25 mouse cellular contexts compared by ENCODE assay signal in the genomic region with DNA sequence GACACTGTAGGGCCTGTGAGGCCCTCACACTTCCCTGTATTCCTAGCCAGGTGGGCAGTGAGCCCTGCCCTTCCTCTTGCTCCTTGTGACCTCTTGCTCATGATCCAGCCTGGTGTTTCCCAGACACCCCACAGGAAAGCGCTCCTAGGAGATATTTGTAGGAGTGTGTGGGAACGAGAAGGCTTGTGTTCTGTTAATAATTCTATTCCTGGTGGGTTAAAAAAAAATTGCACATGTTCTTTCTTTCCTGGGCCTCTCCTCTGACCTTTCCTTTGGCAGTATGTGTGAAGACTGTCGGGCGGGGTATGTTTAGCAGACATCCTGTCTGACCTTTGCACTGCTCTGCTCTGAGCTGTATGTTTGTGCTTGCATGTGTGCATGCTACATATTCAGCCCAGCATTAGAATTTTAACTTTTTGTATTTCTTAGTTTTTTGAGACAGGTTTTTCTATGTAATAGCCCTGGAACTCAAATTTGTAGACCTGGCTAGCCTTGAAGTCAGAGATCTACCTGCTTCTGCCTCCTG. TPM values are rescaled to one million over a fixed set of nuclear protein-coding genes. Genes with fewer than 3 reads are reported as not detected.
DNase-seq lines count a peak whose midpoint lies in the region; ATAC-seq and TF ChIP-seq lines count a peak whose summit lies in the region.
"Had no signal": no experiment of that assay in that cellular context is flagged by ENCODE, and none has a peak within 500 bp of the region (broad histone marks: within the 10 kb centered on the region; RNA-seq: fewer than 3 reads in every experiment).

No protein-coding gene starts in this region.

- TF ChIP-seq CTCF in heart, postnatal 0 days (IDR thresholded peaks at IDR 0.05; ENCODE audit: low read depth) = no peak

- no peak for ATAC-seq in heart, postnatal 0 days (ENCODE audit: insufficient read depth, low read depth)
- no peak for ATAC-seq in liver, embryonic 15.5 days (ENCODE audit: insufficient read depth)
- ATAC-seq in liver, embryonic 12.5 days = no peak
- ATAC-seq in cerebellum, adult (ENCODE audit: insufficient number of reproducible peaks, low FRiP score, low TSS enrichment) = no peak
- ATAC-seq: forebrain, embryonic 14.5 days; hindbrain, embryonic 16.5 days had no signal

- H3K27ac ChIP-seq in heart, postnatal 0 days (ENCODE audit: low read depth) = peak overlapping the region; percentile 68
- H3K27ac ChIP-seq in liver, embryonic 15.5 days (replicated peaks) = peak overlapping the region; percentile 65
- no peak overlapping the region for H3K27ac ChIP-seq in liver, embryonic 12.5 days
- H3K27ac ChIP-seq: limb, embryonic 15.5 days had no signal

- no peaks in the 10 kb centered on the region for H3K9me3 ChIP-seq in heart, postnatal 0 days (replicated peaks; ENCODE audit: control insufficient read depth, low read length)
- no peaks in the 10 kb centered on the region for H3K9me3 ChIP-seq in liver, embryonic 15.5 days (replicated peaks)
- no peaks in the 10 kb centered on the region for H3K9me3 ChIP-seq in liver, embryonic 12.5 days (replicated peaks)
- H3K9me3 ChIP-seq: limb, embryonic 15.5 days had no signal

- H3K4me2 ChIP-seq in heart, postnatal 0 days (ENCODE audit: low read depth, low read length) = no peak overlapping the region
- H3K4me2 ChIP-seq in liver, embryonic 15.5 days = no peak overlapping the region
- H3K4me2 ChIP-seq in liver, embryonic 12.5 days = no peak overlapping the region
- H3K4me2 ChIP-seq: limb, embryonic 15.5 days had no signal

- peak overlapping the region; percentile 2; the same call in 1 of the 2 replicates for H3K9ac ChIP-seq in heart, postnatal 0 days (replicated peaks; ENCODE audit: low read depth, low read length)
- no peak overlapping the region for H3K9ac ChIP-seq in liver, embryonic 15.5 days
- no peak overlapping the region for H3K9ac ChIP-seq in liver, embryonic 12.5 days
- H3K9ac ChIP-seq: limb, embryonic 15.5 days had no signal

- TF ChIP-seq EP300 in heart, postnatal 0 days (IDR thresholded peaks at IDR 0.05; ENCODE audit: low read depth) = no peak

- H3K36me3 ChIP-seq in heart, postnatal 0 days (replicated peaks; ENCODE audit: control insufficient read depth, insufficient read depth, low read length) = peaks cover 79% of the 10 kb centered on the region
- H3K36me3 ChIP-seq in liver, embryonic 15.5 days (replicated peaks) = peaks cover 82% of the 10 kb centered on the region
- peaks cover 89% of the 10 kb centered on the region for H3K36me3 ChIP-seq in liver, embryonic 12.5 days

- H3K27me3 ChIP-seq in heart, postnatal 0 days (ENCODE audit: control insufficient read depth, insufficient read depth, low read length) = no peaks in the 10 kb centered on the region
- no peaks in the 10 kb centered on the region for H3K27me3 ChIP-seq in liver, embryonic 15.5 days
- H3K27me3 ChIP-seq in liver, embryonic 12.5 days (replicated peaks) = no peaks in the 10 kb centered on the region
- H3K27me3 ChIP-seq: CH12.LX; limb, embryonic 15.5 days had no signal

- 62% methylated on average over 4 of the region's 4 CpGs for WGBS in heart, postnatal 0 days
- WGBS in liver, embryonic 15.5 days (ENCODE audit: insufficient replicate concordance) = 67% methylated on average over 4 of the region's 4 CpGs
- WGBS in liver, embryonic 12.5 days (ENCODE audit: insufficient replicate concordance) = 82% methylated on average over 4 of the region's 4 CpGs

- peaks cover 9% of the 10 kb centered on the region; the same call in 1 of the 2 replicates for H3K4me1 ChIP-seq in heart, postnatal 0 days (ENCODE audit: control insufficient read depth, insufficient read depth)
- peaks cover 24% of the 10 kb centered on the region for H3K4me1 ChIP-seq in liver, embryonic 15.5 days (replicated peaks)
- H3K4me1 ChIP-seq in liver, embryonic 12.5 days = peaks cover 9% of the 10 kb centered on the region
- H3K4me1 ChIP-seq: limb, embryonic 15.5 days had no signal

- DNase-seq in gastrocnemius, adult 18-20 months (ENCODE audit: low spot score) = peak; percentile 16
- no peak for DNase-seq in gastrocnemius, postnatal 25 days
- DNase-seq in heart, postnatal 0 days (ENCODE audit: low spot score) = peak; percentile 26
- no peak for DNase-seq in heart, postnatal 4 days
- DNase-seq in adrenal gland, adult 2 months = no peak
- DNase-seq: adrenal gland, postnatal 14 days; cerebellum, adult 2 months; lung, postnatal 10 days; midbrain, embryonic 14.5 days; right cerebral cortex, postnatal 4 days; thymus, postnatal 4 days had no signal

- H3K4me3 ChIP-seq in heart, postnatal 0 days (ENCODE audit: low read depth, low read length) = no peak overlapping the region
- H3K4me3 ChIP-seq in liver, embryonic 15.5 days (replicated peaks) = no peak overlapping the region
- no peak overlapping the region for H3K4me3 ChIP-seq in liver, embryonic 12.5 days
- H3K4me3 ChIP-seq: erythroblast, embryonic 14.5 days; limb, embryonic 15.5 days; myocyte had no signal

RNA-seq across cellular contexts. Expression of gene Ssr2, which starts 9.1 kb away (rescaled TPM):
- 10 to 100 TPM; 40.4 to 44.2 TPM for total RNA-seq in gastrocnemius, adult 18-20 months (2021)
- total RNA-seq in gastrocnemius, postnatal 25 days (2021) = 10 to 100 TPM; 52.2 to 63.2 TPM
- total RNA-seq in heart, postnatal 0 days (2014; rRNA removed; ENCODE audit: low replicate concordance) = 246 and 286 TPM in 2 replicates
- 144 and 146 TPM in 2 replicates for polyA plus RNA-seq in heart, postnatal 0 days (2015; fragmentation: Nextera tagmentation; extraction: Ambion mirVana)
- total RNA-seq in heart, postnatal 4 days (2021) = 100 to 1,000 TPM; 145 to 152 TPM
- 190 and 206 TPM in 2 replicates for polyA plus RNA-seq in liver, embryonic 15.5 days (2015; fragmentation: Nextera tagmentation; extraction: Ambion mirVana)
- polyA plus RNA-seq in liver, embryonic 12.5 days (2016; fragmentation: Nextera tagmentation; extraction: Ambion mirVana) = 172 and 177 TPM in 2 replicates
- 100 to 1,000 TPM; 178 to 218 TPM for total RNA-seq in adrenal gland, adult 2 months (2021)
- 110 and 151 TPM in 2 replicates for polyA plus RNA-seq in adrenal gland, adult 2 months (2012; rRNA removed)

RNA-seq across cellular contexts. Expression of gene Ubqln4, which starts 13.0 kb away (rescaled TPM):
- 10 to 100 TPM; 86.3 to 89.9 TPM for total RNA-seq in gastrocnemius, adult 18-20 months (2021)
- total RNA-seq in gastrocnemius, postnatal 25 days (2021) = 10 to 100 TPM; 59.6 to 67.2 TPM
- 74.9 and 82.4 TPM in 2 replicates for total RNA-seq in heart, postnatal 0 days (2014; rRNA removed; ENCODE audit: low replicate concordance)
- 18.3 and 19.0 TPM in 2 replicates for polyA plus RNA-seq in heart, postnatal 0 days (2015; fragmentation: Nextera tagmentation; extraction: Ambion mirVana)
- 10 to 100 TPM; 55.3 to 60.1 TPM for total RNA-seq in heart, postnatal 4 days (2021)
- 19.8 and 20.4 TPM in 2 replicates for polyA plus RNA-seq in liver, embryonic 15.5 days (2015; fragmentation: Nextera tagmentation; extraction: Ambion mirVana)
- 37.9 and 39.5 TPM in 2 replicates for polyA plus RNA-seq in liver, embryonic 12.5 days (2016; fragmentation: Nextera tagmentation; extraction: Ambion mirVana)
- 100 to 1,000 TPM in 1 of 2 experiments, 10 to 100 TPM in 1; 61.1 to 100 TPM for total RNA-seq in adrenal gland, adult 2 months (2021)
- 77.9 and 96.2 TPM in 2 replicates for polyA plus RNA-seq in adrenal gland, adult 2 months (2012; rRNA removed)

RNA-seq across cellular contexts. Expression of gene Lamtor2, which starts 13.7 kb away (rescaled TPM):
- 10 to 100 TPM; 90.8 to 95.9 TPM for total RNA-seq in gastrocnemius, adult 18-20 months (2021)
- total RNA-seq in gastrocnemius, postnatal 25 days (2021) = 10 to 100 TPM; 76.1 to 81.1 TPM
- 3.6 and 34.6 TPM in 2 replicates for total RNA-seq in heart, postnatal 0 days (2014; rRNA removed; ENCODE audit: low replicate concordance)
- 131 and 136 TPM in 2 replicates for polyA plus RNA-seq in heart, postnatal 0 days (2015; fragmentation: Nextera tagmentation; extraction: Ambion mirVana)
- total RNA-seq in heart, postnatal 4 days (2021) = 10 to 100 TPM; 81.9 to 89.1 TPM
- polyA plus RNA-seq in liver, embryonic 15.5 days (2015; fragmentation: Nextera tagmentation; extraction: Ambion mirVana) = 104 and 112 TPM in 2 replicates
- polyA plus RNA-seq in liver, embryonic 12.5 days (2016; fragmentation: Nextera tagmentation; extraction: Ambion mirVana) = 101 and 102 TPM in 2 replicates
- total RNA-seq in adrenal gland, adult 2 months (2021) = 100 to 1,000 TPM; 153 to 154 TPM
- polyA plus RNA-seq in adrenal gland, adult 2 months (2012; rRNA removed) = 107 and 117 TPM in 2 replicates

RNA-seq across cellular contexts. Expression of gene Rab25, which starts 18.5 kb away (rescaled TPM):
- total RNA-seq in gastrocnemius, adult 18-20 months (2021) = not detected
- not detected for total RNA-seq in gastrocnemius, postnatal 25 days (2021)
- 0.39 and 2.5 TPM in 2 replicates for total RNA-seq in heart, postnatal 0 days (2014; rRNA removed; ENCODE audit: low replicate concordance)
- 0.16 TPM in 1 of 2 replicates, not detected in the other for polyA plus RNA-seq in heart, postnatal 0 days (2015; fragmentation: Nextera tagmentation; extraction: Ambion mirVana)
- total RNA-seq in heart, postnatal 4 days (2021) = not detected
- polyA plus RNA-seq in liver, embryonic 15.5 days (2015; fragmentation: Nextera tagmentation; extraction: Ambion mirVana) = 0.53 TPM in 1 of 2 replicates, not detected in the other
- 0.70 TPM in 1 of 2 replicates, not detected in the other for polyA plus RNA-seq in liver, embryonic 12.5 days (2016; fragmentation: Nextera tagmentation; extraction: Ambion mirVana)
- not detected for total RNA-seq in adrenal gland, adult 2 months (2021)
- 0.09 and 0.10 TPM in 2 replicates for polyA plus RNA-seq in adrenal gland, adult 2 months (2012; rRNA removed)
- total RNA-seq: adrenal gland, postnatal 14 days; common myeloid progenitor, adult 5-6 weeks; heart, adult 8-10 months; layer of hippocampus, postnatal 10 days; left cerebral cortex, postnatal 25 days; megakaryocyte, adult 5-6 weeks had no signal
- polyA plus RNA-seq: erythroblast, embryonic 14.5 days; forebrain, embryonic 14.5 days; hindbrain, embryonic 16.5 days; midbrain, embryonic 14.5 days had no signal

RNA-seq across cellular contexts. Expression of gene Mex3a, which starts 34.4 kb away (rescaled TPM):
- under 1 TPM; 0.17 to 0.18 TPM for total RNA-seq in gastrocnemius, adult 18-20 months (2021)
- total RNA-seq in gastrocnemius, postnatal 25 days (2021) = under 1 TPM; 0.24 to 0.33 TPM
- 6.0 and 9.7 TPM in 2 replicates for total RNA-seq in heart, postnatal 0 days (2014; rRNA removed; ENCODE audit: low replicate concordance)
- polyA plus RNA-seq in heart, postnatal 0 days (2015; fragmentation: Nextera tagmentation; extraction: Ambion mirVana) = 2.6 and 2.7 TPM in 2 replicates
- total RNA-seq in heart, postnatal 4 days (2021) = 10 to 100 TPM; 11.7 TPM
- polyA plus RNA-seq in liver, embryonic 15.5 days (2015; fragmentation: Nextera tagmentation; extraction: Ambion mirVana) = 0.60 and 0.67 TPM in 2 replicates
- 2.8 and 3.1 TPM in 2 replicates for polyA plus RNA-seq in liver, embryonic 12.5 days (2016; fragmentation: Nextera tagmentation; extraction: Ambion mirVana)
- 1 to 10 TPM; 2.3 to 3.2 TPM for total RNA-seq in adrenal gland, adult 2 months (2021)
- 1.7 and 2.1 TPM in 2 replicates for polyA plus RNA-seq in adrenal gland, adult 2 months (2012; rRNA removed)

Comparison
In these comparisons a context has a peak if more than half of its experiments do, and no peak if none do; other contexts are left out.
1. DNase-seq: peak in gastrocnemius, adult 18-20 months (single experiment) and heart, postnatal 0 days (single experiment); none in gastrocnemius, postnatal 25 days (single experiment), heart, postnatal 4 days (single experiment) and adrenal gland, adult 2 months (single experiment).